Mouse (Mus musculus) lung, embryonic 15.5 days (tissue): ENCODE measurements around the gene Ehd4. TPM values are rescaled to one million over a fixed set of nuclear protein-coding genes. Genes with fewer than 3 reads are reported as not detected.

Source experiments
- ATAC-seq: fragments of 200-750 bp; cut with Nextera tagmentation; 2 replicates; pipeline ENCODE4 v1.8.0; 2017; ENCODE audit warnings: moderate number of reproducible peaks, borderline replicate concordance; ENCODE audit not compliant: low FRiP score, low TSS enrichment; ENCODE audit errors: extremely low read depth
- H3K27ac ChIP-seq: fragments of 300-500 bp; sonication (generic); 2 replicates; pipeline ENCODE4 v1.5.1; 2015; ENCODE audit warnings: moderate library complexity, mild to moderate bottlenecking, inconsistent platforms
- H3K27me3 ChIP-seq: fragments of 300-500 bp; sonication (generic); 2 replicates; pipeline ENCODE4 v1.6.1; 2015; ENCODE audit warnings: inconsistent platforms
- H3K36me3 ChIP-seq: fragments of 300-500 bp; sonication (generic); 2 replicates; pipeline ENCODE4 v1.6.1; 2015; ENCODE audit warnings: inconsistent platforms
- H3K4me1 ChIP-seq: fragments of 300-500 bp; sonication (generic); 2 replicates; pipeline ENCODE4 v1.6.1; 2015; ENCODE audit warnings: inconsistent platforms
- H3K4me2 ChIP-seq: fragments of 300-500 bp; sonication (generic); 2 replicates; pipeline ENCODE4 v1.6.1; 2015; ENCODE audit warnings: inconsistent platforms, mild to moderate bottlenecking, moderate library complexity
- H3K4me3 ChIP-seq: fragments of 300-500 bp; sonication (generic); 2 replicates; pipeline ENCODE4 v1.5.1; 2015; ENCODE audit warnings: mild to moderate bottlenecking, inconsistent platforms
- H3K9ac ChIP-seq: fragments of 300-500 bp; sonication (generic); 2 replicates; pipeline ENCODE4 v1.6.1; 2015; ENCODE audit warnings: inconsistent platforms
- H3K9me3 ChIP-seq: fragments of 300-500 bp; sonication (generic); 2 replicates; pipeline ENCODE4 v1.6.1; 2016; ENCODE audit warnings: inconsistent platforms
- WGBS: fragments of 180-500 bp; shearing (Covaris S2); methylation state at CpG from one replicate; pipeline ENCODE4 v1.1.7; 2015; 5-methylcytosine and 5-hydroxymethylcytosine counted together
- polyA plus RNA-seq: library from polyadenylated mRNA; unstranded; fragments of >200 nt; fragmentation: Nextera tagmentation; extraction: Ambion mirVana; gene quantifications from 2 replicates; pipeline ENCODE4 v1.2.1, GENCODE M21; 2015

Gene Ehd4
- polyA plus RNA-seq, 1 experiment from 2014 or later, result 96.5 TPM

GRCm38 (mm10) chr2:120048173-120048572, 106.2 kb downstream of the Ehd4 start:
- no peak overlapping the region for H3K4me2 ChIP-seq
- no peak overlapping the region for H3K4me3 ChIP-seq
- H3K9ac ChIP-seq, result no peak overlapping the region
- no peak overlapping the region for H3K27ac ChIP-seq
- H3K4me1 ChIP-seq, result 0 out of 2 replicates have a peak, but pooled peaks cover 8% of the 10 kb centered on the region
- no peaks in the 10 kb centered on the region for H3K36me3 ChIP-seq
- H3K9me3 ChIP-seq, result no peaks in the 10 kb centered on the region
- ATAC-seq, result no peak
- 70% methylated on average over 9 of the region's 9 CpGs for WGBS
- no peaks in the 10 kb centered on the region for H3K27me3 ChIP-seq

DNA sequence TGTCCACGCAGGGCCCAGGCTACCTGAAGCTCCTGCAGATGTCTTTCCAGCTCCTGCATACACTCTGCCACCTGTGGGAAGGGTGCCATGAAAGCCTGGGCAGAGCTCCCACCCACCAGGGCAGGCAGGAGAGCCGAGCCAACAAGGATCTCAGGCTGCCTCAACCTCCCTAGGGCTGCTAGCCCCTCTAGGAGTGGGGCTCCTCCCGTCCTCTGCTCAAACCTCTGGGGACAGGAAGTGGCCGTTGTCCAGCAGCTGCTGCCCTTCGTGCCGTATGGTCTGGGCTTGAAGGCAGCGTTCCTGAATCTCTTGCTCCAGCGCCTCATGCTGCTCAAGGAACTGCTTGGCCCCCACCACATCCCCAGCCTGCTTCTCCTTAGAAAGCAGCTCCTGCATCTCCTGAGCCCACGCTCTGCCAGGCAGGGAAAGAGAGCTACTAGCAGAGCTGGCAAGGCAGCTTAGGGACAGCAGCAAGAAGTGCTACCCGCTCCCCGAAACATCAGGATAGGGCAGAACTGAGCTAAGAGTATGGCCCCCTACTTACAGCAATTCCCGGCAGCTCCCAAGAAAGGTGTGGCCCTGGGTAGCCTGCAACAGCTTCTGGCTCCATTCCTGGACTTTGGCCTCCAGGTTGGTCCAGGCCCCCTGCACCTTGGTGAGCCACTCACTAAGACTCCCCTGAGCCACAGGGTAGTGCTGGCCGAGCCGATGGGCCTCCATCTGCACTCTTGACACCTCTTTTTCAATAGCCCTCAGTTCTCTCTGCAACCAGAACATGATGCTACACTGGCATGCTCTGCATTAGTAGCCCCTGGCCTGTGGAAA, 107.7 kb downstream of the Ehd4 start:
- WGBS, result 53% methylated on average over 14 of the region's 14 CpGs
- no peak overlapping the region for H3K9ac ChIP-seq
- ATAC-seq, result no peak

DNA sequence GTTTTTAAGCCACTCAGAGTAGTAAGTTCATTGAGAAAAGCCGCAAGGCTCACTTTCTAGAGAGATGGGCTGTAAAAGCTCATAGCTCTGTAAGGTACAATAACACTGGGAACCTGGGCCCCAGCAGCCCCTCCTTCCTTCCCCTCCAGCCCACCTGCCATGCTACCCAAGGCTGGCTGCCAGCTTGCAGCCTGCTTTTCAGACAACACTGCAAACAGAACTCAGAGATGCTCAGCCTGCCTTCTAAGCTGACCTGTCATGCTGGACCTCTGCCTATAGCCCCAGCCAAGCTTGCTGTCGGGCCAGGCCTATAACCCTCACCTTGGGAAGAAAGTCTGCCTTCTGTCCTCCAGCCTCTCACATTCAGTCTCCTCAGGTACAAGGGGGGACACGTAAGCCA, 109.7 kb downstream of the Ehd4 start:
- ATAC-seq, result no peak
- H3K27me3 ChIP-seq, result no peaks in the 10 kb centered on the region
- H3K9ac ChIP-seq, result no peak overlapping the region
- WGBS, result 72% methylated on average over 3 of the region's 3 CpGs
- 0 out of 2 replicates have a peak, but pooled peaks cover 8% of the 10 kb centered on the region for H3K4me1 ChIP-seq
- no peak overlapping the region for H3K4me2 ChIP-seq
- H3K4me3 ChIP-seq, result no peak overlapping the region
- peaks cover 18% of the 10 kb centered on the region; the same call in 1 of the 2 replicates for H3K36me3 ChIP-seq
- peak overlapping the region; percentile 49 for H3K27ac ChIP-seq
- H3K9me3 ChIP-seq, result no peaks in the 10 kb centered on the region

More for the DNA sequence above, 107.7 kb downstream of the Ehd4 start:
- no peak overlapping the region for H3K27ac ChIP-seq
- H3K4me1 ChIP-seq, result 0 out of 2 replicates have a peak, but pooled peaks cover 8% of the 10 kb centered on the region
- H3K4me3 ChIP-seq, result no peak overlapping the region
- 0 out of 2 replicates have a peak, but pooled peaks cover 5% of the 10 kb centered on the region for H3K36me3 ChIP-seq
- H3K4me2 ChIP-seq, result no peak overlapping the region
- no peaks in the 10 kb centered on the region for H3K27me3 ChIP-seq
- H3K9me3 ChIP-seq, result no peaks in the 10 kb centered on the region

DNA sequence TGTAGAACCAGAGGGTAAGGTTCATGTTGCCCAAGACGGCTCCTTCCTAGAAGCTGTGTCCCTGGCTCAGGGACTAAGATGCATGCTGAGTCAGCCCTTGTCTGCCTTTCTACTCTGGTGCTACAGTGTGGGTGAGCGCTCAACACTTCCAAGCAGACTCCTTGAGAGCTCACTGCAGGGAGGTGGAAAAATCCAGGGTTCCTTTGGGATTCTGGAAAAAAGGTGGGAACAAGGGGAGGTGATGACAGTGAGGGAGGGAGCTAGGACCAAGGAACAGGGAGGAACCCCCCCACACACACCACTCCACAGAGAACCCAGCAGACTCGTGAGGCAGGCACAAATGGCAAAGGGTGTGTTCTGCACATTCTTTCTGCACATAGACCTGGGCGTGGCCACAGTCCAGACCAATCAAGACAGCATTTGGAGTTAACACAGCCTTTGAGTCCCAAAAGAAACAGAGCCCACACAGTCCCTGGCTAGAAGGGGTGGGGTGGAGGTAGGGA, 110.3 kb downstream of the Ehd4 start:
- no peak overlapping the region for H3K4me3 ChIP-seq
- H3K27me3 ChIP-seq, result no peaks in the 10 kb centered on the region
- peak; percentile 54; the same call in 1 of the 2 replicates for ATAC-seq
- no peak overlapping the region for H3K4me2 ChIP-seq
- WGBS, result 39% methylated on average over 4 of the region's 4 CpGs
- no peak overlapping the region for H3K9ac ChIP-seq
- 0 out of 2 replicates have a peak, but pooled peaks cover 8% of the 10 kb centered on the region for H3K4me1 ChIP-seq
- no peaks in the 10 kb centered on the region for H3K9me3 ChIP-seq
- H3K27ac ChIP-seq, result peak overlapping the region; percentile 49
- peaks cover 21% of the 10 kb centered on the region; the same call in 1 of the 2 replicates for H3K36me3 ChIP-seq

- WGBS, result 86% methylated on average over 5 of the region's 5 CpGs
- H3K9ac ChIP-seq, result no peak overlapping the region
- ATAC-seq, result no peak
- no peak overlapping the region for H3K4me2 ChIP-seq
- H3K4me3 ChIP-seq, result no peak overlapping the region
- H3K36me3 ChIP-seq, result peaks cover 30% of the 10 kb centered on the region; the same call in 1 of the 2 replicates
- H3K9me3 ChIP-seq, result no peaks in the 10 kb centered on the region
- H3K4me1 ChIP-seq, result 0 out of 2 replicates have a peak, but pooled peaks cover 8% of the 10 kb centered on the region
- H3K27ac ChIP-seq, result no peak overlapping the region
- H3K27me3 ChIP-seq, result no peaks in the 10 kb centered on the region
These were observed 113.4 kb downstream of the Ehd4 start for GRCm38 (mm10) chr2:120040991-120041390.

Other genes with a start within 250 kb of the Ehd4 start
- 2.6 and 3.0 TPM in 2 replicates for gene Mapkbp1, start 181.9 kb downstream of the Ehd4 start, polyA plus RNA-seq
- 20.0 and 21.2 TPM in 2 replicates for gene Jmjd7, start 127.1 kb downstream of the Ehd4 start, polyA plus RNA-seq
- 2.1 and 3.1 TPM in 2 replicates for gene Gm28042, start 127.1 kb downstream of the Ehd4 start, polyA plus RNA-seq
- 1.0 and 1.3 TPM in 2 replicates for gene Pla2g4b, start 121.2 kb downstream of the Ehd4 start, polyA plus RNA-seq
- gene Pla2g4e, start 90.7 kb upstream of the Ehd4 start, polyA plus RNA-seq, result 0.37 TPM in 1 of 2 replicates, not detected in the other
- gene Pla2g4d, start 134.6 kb upstream of the Ehd4 start, polyA plus RNA-seq, result not detected in 2 replicates
- gene Pla2g4f, start 159.6 kb upstream of the Ehd4 start, polyA plus RNA-seq, result 0.30 and 0.90 TPM in 2 replicates
- gene Vps39, start 198.5 kb upstream of the Ehd4 start, polyA plus RNA-seq, result 19.3 and 19.4 TPM in 2 replicates
- gene Ganc, start 249.3 kb upstream of the Ehd4 start, polyA plus RNA-seq, result 7.2 and 9.7 TPM in 2 replicates
- 10.8 and 11.0 TPM in 2 replicates for gene Tmem87a, start 249.5 kb upstream of the Ehd4 start, polyA plus RNA-seq